Mouse (Mus musculus): ENCODE measurements around the gene Slc38a2. TPM values are rescaled to one million over a fixed set of nuclear protein-coding genes. Genes with fewer than 3 reads are reported as not detected.

Slc38a2 gene
- polyA plus RNA-seq, 1 experiment, result 13.9 TPM

DNA sequence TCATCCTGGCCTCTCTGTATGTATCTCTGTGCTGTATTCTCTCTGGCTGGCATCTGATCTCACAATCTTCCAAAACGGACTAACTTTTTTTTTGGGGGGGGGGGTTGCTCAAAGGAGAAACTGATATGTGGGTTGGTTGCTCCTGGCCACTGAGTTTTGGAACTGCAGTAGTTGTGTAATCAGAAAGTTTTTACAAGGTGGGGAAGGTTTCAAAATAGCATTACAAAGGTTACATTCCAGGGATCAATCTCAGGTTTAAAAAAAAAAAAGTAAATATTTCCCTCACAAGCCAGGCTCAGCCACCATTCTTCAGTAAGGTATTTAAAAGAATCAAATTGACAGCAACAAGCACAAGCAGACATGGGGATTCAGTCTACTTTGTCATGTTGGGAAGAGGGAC, 25.4 kb downstream of the Slc38a2 start:
- H3K27ac ChIP-seq (ENCODE audit: insufficient read depth, low read depth, low read length), result no peak overlapping the region
- no peaks in the 10 kb centered on the region; the same call in 1 of the 2 replicates for H3K4me1 ChIP-seq (ENCODE audit: control insufficient read depth, insufficient read depth, insufficient read length, low read length)
- H3K36me3 ChIP-seq (ENCODE audit: control insufficient read depth, insufficient read depth, low read length), result no peaks in the 10 kb centered on the region
- 24% methylated on average over 1 of the region's 1 CpGs for WGBS
- TF ChIP-seq CTCF (IDR thresholded peaks at IDR 0.05; ENCODE audit: extremely low read depth, insufficient read length, insufficient replicate concordance, low read depth, low read length) (no peak), POLR2A (IDR thresholded peaks at IDR 0.05; ENCODE audit: low read depth, low read length) (no peak)
- peaks cover 3% of the 10 kb centered on the region; the same call in 1 of the 2 replicates for H3K27me3 ChIP-seq (ENCODE audit: control insufficient read depth, insufficient read depth, low read length)
- H3K4me3 ChIP-seq (ENCODE audit: low read depth, low read length), result no peak overlapping the region

DNA sequence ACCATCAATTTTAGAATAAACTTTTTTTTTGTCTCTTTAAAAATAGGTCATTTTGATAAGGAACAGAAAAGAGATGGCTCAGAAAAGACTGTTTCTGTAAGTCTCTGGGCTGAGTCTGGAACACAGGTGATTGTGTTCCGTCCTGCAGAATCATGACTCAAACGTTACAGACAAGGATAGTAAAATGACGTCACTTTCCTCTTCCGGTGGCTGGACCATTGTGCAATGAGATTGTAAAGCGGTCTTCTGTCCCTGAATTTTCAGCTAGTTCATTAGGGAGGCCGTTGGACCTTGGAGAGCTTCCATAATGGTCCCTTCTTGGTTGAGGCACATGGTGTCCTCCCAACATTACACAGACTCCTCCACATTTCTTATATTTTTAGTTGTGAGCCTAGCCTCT, 29.8 kb downstream of the Slc38a2 start:
- no peak overlapping the region for H3K4me3 ChIP-seq (ENCODE audit: low read depth, low read length)
- H3K27me3 ChIP-seq (ENCODE audit: control insufficient read depth, insufficient read depth, low read length), result no peaks in the 10 kb centered on the region
- no peak for TF ChIP-seq POLR2A (IDR thresholded peaks at IDR 0.05; ENCODE audit: low read depth, low read length)
- no peak for TF ChIP-seq CTCF (IDR thresholded peaks at IDR 0.05; ENCODE audit: extremely low read depth, insufficient read length, insufficient replicate concordance, low read depth, low read length)
- H3K27ac ChIP-seq (ENCODE audit: insufficient read depth, low read depth, low read length), result no peak overlapping the region
- H3K36me3 ChIP-seq (ENCODE audit: control insufficient read depth, insufficient read depth, low read length), result no peaks in the 10 kb centered on the region
- WGBS, result 52% methylated on average over 6 of the region's 6 CpGs
- H3K4me1 ChIP-seq (ENCODE audit: control insufficient read depth, insufficient read depth, insufficient read length, low read length), result 0 out of 2 replicates have a peak, but pooled peaks cover 3% of the 10 kb centered on the region

DNA sequence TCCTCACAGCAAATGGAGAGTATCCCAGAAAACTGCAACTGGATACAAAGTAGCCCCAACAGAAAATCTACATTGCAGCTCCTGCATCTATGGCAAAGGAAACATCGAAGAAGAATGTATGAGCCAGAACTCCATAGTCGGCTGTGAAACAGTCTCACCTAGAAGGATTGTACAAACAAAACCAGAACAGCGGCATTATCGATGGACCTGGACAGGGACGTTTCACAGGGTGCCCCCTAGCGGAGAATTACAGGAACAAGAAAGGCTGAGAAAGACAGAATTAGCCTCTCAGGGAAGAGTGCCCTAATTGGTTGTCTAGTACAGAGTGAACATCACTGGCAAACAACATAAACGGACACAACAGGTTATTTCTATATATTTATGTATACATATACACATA, 32.9 kb downstream of the Slc38a2 start:
- H3K27ac ChIP-seq (ENCODE audit: insufficient read depth, low read depth, low read length), result no peak overlapping the region
- TF ChIP-seq POLR2A (IDR thresholded peaks at IDR 0.05; ENCODE audit: low read depth, low read length), result no peak
- peak; percentile 69; the same call in 1 of the 2 replicates for TF ChIP-seq CTCF (IDR thresholded peaks at IDR 0.05; ENCODE audit: extremely low read depth, insufficient read length, insufficient replicate concordance, low read depth, low read length)
- H3K36me3 ChIP-seq (ENCODE audit: control insufficient read depth, insufficient read depth, low read length), result no peaks in the 10 kb centered on the region
- H3K4me1 ChIP-seq (ENCODE audit: control insufficient read depth, insufficient read depth, insufficient read length, low read length), result 0 out of 2 replicates have a peak, but pooled peaks cover 3% of the 10 kb centered on the region
- H3K4me3 ChIP-seq (ENCODE audit: low read depth, low read length), result no peak overlapping the region
- 2% methylated on average over 7 of the region's 7 CpGs for WGBS
- no peaks in the 10 kb centered on the region for H3K27me3 ChIP-seq (ENCODE audit: control insufficient read depth, insufficient read depth, low read length)

DNA sequence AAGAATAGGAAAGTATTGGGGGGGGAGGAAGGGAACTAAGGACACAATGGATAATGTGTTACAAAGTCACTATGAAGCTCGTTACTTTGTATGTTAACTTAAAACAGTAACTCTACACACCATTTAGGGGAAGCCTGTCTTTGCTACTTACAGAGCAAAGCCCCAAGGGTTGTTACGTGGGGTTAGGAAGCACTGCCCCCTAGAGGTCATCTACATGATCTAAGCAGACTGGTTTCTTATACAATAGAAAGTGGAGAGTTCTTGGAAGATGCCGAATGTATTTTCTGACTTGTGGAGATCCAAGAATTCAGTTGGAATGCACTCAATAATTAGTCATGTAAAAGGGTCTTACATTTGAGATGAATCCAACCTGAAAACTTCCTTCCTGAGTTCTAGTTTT, 33.6 kb downstream of the Slc38a2 start:
- Histone ChIP-seq H3K4me1 (ENCODE audit: control insufficient read depth, insufficient read depth, insufficient read length, low read length) (0 out of 2 replicates have a peak, but pooled peaks cover 3% of the 10 kb centered on the region), H3K36me3 (ENCODE audit: control insufficient read depth, insufficient read depth, low read length) (no peaks in the 10 kb centered on the region), H3K27ac (ENCODE audit: insufficient read depth, low read depth, low read length) (no peak overlapping the region), H3K27me3 (ENCODE audit: control insufficient read depth, insufficient read depth, low read length) (no peaks in the 10 kb centered on the region), H3K4me3 (ENCODE audit: low read depth, low read length) (no peak overlapping the region)
- 2% methylated on average over 3 of the region's 3 CpGs for WGBS
- TF ChIP-seq POLR2A (IDR thresholded peaks at IDR 0.05; ENCODE audit: low read depth, low read length) (no peak), CTCF (IDR thresholded peaks at IDR 0.05; ENCODE audit: extremely low read depth, insufficient read length, insufficient replicate concordance, low read depth, low read length) (no peak)

DNA sequence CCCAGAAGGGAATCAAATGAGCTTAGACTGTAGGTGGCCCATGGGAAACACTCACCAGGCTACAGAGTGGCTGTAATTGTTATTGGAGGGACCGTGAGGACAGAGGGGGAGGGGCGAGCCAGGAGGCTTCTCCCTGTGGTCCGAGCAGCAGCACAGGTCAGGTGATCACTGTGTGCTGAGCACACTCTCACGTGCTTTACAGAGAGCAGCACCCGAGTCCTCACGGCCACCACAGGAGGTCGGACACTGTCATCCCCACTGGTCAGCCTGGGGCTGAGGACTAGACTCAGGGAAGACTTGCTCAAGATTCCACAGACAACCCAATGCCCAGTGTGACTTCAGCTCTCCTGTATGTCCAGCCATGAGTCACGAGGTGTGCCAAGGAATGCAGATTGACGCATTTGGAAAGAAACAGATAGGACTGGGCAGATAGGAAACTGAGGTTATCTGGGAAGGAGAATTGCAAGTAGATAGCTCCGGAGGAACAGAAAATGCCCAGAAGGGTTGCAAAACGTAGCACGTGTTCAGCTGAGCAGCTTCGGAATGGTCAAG, 38.9 kb downstream of the Slc38a2 start:
- Histone ChIP-seq H3K27me3 (ENCODE audit: control insufficient read depth, insufficient read depth, low read length) (no peaks in the 10 kb centered on the region), H3K4me3 (ENCODE audit: low read depth, low read length) (no peak overlapping the region), H3K4me1 (ENCODE audit: control insufficient read depth, insufficient read depth, insufficient read length, low read length) (peaks cover 6% of the 10 kb centered on the region), H3K27ac (ENCODE audit: insufficient read depth, low read depth, low read length) (no peak overlapping the region), H3K36me3 (ENCODE audit: control insufficient read depth, insufficient read depth, low read length) (no peaks in the 10 kb centered on the region)
- TF ChIP-seq POLR2A (IDR thresholded peaks at IDR 0.05; ENCODE audit: low read depth, low read length), result no peak
- no peak for TF ChIP-seq CTCF (IDR thresholded peaks at IDR 0.05; ENCODE audit: extremely low read depth, insufficient read length, insufficient replicate concordance, low read depth, low read length)
- 60% methylated on average over 13 of the region's 13 CpGs for WGBS

DNA sequence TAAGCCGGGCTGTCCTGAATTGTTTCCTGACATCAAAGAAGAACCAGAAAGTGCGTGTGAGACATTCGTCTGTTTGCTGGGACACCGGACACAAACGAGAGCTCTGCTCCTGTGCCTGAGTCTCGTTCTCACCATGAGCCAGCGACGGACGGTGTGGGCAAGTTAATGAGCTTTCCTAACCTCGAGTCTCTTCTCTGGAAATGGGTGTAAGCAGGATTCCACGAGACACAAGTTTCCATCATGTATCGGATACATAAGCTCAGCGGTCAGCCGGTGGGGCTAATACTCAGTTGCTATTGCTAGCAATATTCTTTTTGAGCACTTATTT, 41.3 kb downstream of the Slc38a2 start:
- no peak for TF ChIP-seq CTCF (IDR thresholded peaks at IDR 0.05; ENCODE audit: extremely low read depth, insufficient read length, insufficient replicate concordance, low read depth, low read length)
- TF ChIP-seq POLR2A (IDR thresholded peaks at IDR 0.05; ENCODE audit: low read depth, low read length), result no peak
- Histone ChIP-seq H3K27ac (ENCODE audit: insufficient read depth, low read depth, low read length) (peak overlapping the region; percentile 49), H3K4me1 (ENCODE audit: control insufficient read depth, insufficient read depth, insufficient read length, low read length) (peaks cover 12% of the 10 kb centered on the region), H3K36me3 (ENCODE audit: control insufficient read depth, insufficient read depth, low read length) (no peaks in the 10 kb centered on the region), H3K4me3 (ENCODE audit: low read depth, low read length) (peak overlapping the region; percentile 56), H3K27me3 (ENCODE audit: control insufficient read depth, insufficient read depth, low read length) (no peaks in the 10 kb centered on the region)
- WGBS, result 28% methylated on average over 14 of the region's 14 CpGs

DNA sequence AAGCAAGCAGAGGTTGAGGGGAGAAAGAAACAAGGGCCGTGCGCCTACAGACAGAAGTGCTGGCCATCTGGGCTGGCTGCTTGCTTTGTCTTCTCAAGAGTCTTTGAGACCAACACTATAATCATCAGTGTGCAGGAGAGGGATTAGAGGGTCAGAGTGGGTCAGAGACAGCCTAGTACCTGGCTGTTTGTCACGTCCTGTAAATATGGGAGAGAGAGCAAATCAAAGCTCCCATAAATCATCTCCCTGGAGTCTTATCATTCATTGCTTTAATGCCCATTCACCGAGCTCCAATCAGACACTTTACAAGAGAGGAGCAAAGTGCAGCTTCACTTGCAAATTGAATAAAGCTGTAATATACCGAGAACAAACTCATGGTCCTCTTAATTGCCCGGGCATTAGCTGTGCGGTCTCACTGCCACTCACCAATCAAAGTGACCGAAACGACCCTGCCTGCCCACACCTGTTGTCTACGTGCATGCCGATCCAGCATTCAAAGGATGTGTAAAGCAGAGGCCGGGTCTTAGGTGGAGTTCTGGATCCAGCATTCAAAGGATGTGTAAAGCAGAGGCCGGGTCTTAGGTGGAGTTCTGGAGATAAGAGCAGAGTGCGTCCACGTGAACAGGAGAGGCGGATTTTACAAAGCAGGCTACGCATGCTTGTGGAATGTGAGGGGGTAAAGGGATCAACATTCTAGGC, 41.8 kb downstream of the Slc38a2 start:
- Histone ChIP-seq H3K4me1 (ENCODE audit: control insufficient read depth, insufficient read depth, insufficient read length, low read length) (peaks cover 12% of the 10 kb centered on the region), H3K27me3 (ENCODE audit: control insufficient read depth, insufficient read depth, low read length) (no peaks in the 10 kb centered on the region), H3K27ac (ENCODE audit: insufficient read depth, low read depth, low read length) (peak overlapping the region; percentile 49), H3K4me3 (ENCODE audit: low read depth, low read length) (peak overlapping the region; percentile 56), H3K36me3 (ENCODE audit: control insufficient read depth, insufficient read depth, low read length) (no peaks in the 10 kb centered on the region)
- no peak for TF ChIP-seq POLR2A (IDR thresholded peaks at IDR 0.05; ENCODE audit: low read depth, low read length)
- no peak for TF ChIP-seq CTCF (IDR thresholded peaks at IDR 0.05; ENCODE audit: extremely low read depth, insufficient read length, insufficient replicate concordance, low read depth, low read length)
- WGBS, result 26% methylated on average over 17 of the region's 17 CpGs

Data from small intestine, adult 2 months (tissue).